Mouse (Mus musculus): ENCODE results near the gene Traf3ip2.

The Traf3ip2 gene

DNA sequence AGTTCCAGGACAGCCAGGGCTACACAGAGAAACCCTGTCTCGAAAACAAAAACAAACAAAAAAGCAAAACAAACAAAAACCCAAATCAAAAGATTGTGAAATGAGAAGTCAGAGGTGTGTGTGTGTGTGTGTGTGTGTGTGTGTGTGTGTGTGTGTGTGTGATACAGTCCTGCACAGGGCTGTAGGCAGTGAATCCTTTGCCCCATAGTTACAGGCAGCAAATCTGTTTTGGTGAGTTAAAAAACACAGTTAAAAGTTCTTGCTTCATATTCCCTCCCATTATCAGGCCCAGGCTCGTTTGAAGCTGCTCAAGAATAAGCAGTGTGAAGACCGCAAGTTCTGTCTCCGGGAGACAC is at the start of gene Traf3ip2:
Traf3ip2 (plus strand) TSS at position 302 of the 356 bp plus-strand sequence.
- DNase-seq (ENCODE audit: extremely low spot score, low spot score) = no peak

DNA sequence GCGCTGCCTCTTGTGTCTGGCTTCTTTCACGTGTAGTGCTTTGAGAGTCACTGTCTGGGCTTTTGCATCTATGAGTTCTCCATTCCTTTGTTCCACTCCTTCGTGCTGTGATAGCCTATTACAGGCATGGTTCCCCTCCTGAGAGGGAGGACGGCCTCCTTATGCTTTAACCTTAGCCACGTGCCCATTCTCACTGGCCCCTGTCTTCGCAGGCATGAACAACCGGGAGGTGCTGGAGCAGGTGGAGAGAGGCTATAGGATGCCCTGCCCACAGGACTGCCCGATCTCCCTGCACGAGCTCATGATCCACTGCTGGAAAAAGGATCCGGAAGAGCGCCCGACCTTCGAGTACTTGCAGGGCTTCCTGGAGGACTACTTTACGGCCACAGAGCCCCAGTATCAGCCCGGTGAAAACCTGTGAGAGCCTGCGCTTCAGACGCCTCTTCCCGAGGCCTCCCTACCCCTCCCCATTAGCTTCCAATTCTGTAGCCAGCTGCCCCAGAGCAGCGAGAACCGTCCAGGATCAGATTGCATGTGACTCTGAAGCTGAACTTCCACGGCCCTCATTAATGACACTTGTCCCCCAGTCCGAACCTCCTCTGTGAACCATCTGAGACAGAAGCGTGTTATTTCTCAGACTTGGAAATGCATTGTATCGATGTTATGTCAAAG is 49.0 kb upstream of the Traf3ip2 start:
- DNase-seq (ENCODE audit: extremely low spot score, low spot score) = no peak

DNA sequence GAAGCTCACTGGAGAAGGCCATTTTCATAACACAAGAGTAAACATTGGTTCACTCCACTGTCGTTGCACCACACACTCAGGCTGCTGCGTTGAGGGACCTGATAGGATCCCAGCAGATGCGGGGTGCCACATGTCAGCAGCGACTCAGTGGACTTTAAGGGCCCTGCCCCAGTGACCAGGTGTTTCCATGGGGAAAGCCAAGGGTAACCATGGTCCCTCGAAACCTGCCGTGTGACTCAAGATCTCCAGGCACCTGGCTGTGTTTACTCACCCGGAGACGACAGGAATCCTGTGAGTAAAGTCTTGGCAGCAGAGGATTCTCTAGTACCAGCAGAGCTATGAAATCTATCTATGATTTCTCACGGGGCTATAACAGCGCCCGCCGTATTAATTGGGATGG is 45.8 kb upstream of the Traf3ip2 start:
- DNase-seq (ENCODE audit: extremely low spot score, low spot score) = no peak

DNA sequence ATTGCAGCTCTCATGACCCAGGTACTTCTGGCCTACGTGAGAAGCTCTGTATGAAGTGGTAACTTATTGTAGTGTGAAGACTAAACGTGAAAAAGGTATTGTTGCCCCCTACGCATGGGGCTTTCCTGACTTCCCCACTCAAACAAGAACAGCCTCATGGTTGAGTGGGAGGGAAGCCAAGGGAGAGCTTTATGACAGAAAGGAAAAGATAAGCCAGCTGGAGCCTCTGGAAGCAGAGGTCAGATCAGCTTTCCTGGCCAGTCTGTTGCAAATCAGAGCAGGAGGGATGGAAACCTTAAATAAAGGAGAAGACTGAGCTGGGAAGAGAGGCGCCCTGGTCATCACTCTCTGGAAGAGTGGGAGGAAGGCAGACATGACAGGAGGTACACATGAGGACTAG is 43.7 kb upstream of the Traf3ip2 start:
- DNase-seq (ENCODE audit: extremely low spot score, low spot score) = no peak

DNA sequence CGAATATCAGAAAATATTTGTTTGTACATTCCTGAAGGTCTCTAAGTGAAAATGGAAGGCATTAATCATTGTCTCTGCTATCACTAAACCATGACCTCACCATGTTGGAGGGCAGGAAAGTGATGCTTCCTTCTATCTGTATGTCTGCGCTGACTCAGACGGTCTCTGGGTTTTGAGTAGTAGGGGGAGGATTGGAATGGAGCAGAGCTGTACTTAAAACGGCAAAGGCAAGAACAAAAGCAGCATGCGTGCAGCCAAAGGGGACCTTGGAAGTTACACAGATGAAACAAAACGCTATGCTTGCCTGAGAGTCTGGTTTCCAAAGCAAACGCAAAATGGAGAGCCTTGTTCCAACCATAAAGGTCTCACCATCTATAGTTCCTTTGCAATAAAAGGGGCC is 41.7 kb upstream of the Traf3ip2 start:
- no peak for DNase-seq (ENCODE audit: extremely low spot score, low spot score)

DNA sequence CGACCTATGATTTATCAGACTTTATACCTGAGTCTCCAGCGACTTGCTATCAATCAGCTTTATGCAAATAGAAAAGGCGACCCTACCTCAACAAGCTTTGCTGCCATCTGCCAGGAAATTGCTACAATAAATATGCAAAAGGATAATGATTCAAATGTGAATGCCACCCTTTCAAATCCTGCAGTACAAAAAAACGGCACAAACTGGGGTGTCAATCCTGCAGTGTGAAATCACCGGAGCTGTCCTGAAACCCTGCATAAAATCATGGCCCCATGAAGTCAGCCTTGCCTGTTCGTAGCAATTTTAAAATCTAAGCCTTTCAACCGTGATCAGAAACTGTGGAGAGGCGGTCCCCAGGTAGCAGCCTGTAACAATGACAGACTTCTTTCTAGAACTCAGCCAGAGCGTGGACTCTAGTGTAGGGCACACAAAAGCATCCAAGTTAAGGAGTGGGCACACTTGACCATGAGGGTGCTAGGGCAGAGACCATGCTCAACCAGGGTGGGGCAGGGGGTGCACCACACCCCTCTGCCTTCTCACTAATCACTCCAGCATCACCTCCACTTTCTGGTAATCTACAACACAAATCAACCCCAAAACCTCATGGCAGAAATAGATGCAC is 40.6 kb upstream of the Traf3ip2 start:
- no peak for DNase-seq (ENCODE audit: extremely low spot score, low spot score)

DNA sequence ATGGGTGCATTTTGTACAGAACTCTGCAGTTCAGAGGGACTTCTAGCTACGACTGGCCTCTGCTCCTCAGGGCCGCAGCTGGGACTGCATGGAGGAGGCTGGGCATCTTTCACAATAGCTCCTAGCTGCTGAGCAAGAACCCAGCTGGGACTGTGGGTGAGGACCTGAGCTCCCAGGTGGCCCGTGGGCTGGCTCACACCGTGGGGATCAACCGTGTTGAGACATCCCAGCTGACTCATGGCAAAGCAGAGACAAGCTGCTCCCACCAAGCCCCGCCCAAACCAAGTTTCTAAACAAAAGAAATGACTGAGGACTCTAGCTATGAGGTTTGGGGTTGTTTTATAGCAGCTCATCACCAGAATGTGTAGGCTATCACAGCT is 40.1 kb upstream of the Traf3ip2 start:
- no peak for DNase-seq (ENCODE audit: extremely low spot score, low spot score)

DNA sequence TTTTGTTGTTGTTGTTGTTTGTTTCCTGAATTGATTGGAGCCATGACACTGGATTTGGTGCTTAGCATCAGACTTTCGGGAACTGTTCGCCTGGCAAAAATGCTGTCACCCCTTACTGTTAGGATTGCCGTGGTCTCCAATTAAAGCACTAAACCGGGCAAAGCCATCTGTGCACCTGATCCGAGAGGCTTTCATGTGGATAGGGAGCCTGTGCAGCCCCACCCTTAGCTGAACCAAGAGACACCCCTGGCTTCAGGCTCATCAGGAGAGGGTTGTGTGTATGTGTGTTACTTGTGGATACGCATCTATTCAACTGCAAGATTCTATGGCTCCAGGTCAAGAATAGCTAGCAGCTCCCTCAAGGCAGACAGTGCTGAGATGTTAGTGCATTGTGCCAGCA is 36.3 kb upstream of the Traf3ip2 start:
- no peak for DNase-seq (ENCODE audit: extremely low spot score, low spot score)

DNA sequence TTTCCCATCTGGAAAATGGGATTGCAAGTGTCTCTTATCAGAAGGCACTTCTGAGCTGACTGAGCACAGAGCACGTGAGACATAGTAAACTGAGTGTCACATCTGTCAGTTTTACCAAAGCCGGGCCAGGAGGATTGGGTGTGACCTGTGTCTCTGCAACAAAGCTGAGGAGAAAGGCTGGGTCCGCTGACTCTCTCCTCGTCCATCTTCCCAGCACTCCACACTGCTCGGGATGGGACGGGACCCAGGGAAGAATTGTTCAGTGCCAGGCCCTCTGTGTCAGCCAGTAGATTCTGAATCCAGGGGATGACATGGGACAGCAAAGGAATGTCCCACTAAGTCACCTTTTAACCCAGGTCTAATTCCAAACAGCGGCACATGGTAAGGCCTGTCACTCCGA is 32.3 kb upstream of the Traf3ip2 start:
- DNase-seq (ENCODE audit: extremely low spot score, low spot score) = no peak

DNA sequence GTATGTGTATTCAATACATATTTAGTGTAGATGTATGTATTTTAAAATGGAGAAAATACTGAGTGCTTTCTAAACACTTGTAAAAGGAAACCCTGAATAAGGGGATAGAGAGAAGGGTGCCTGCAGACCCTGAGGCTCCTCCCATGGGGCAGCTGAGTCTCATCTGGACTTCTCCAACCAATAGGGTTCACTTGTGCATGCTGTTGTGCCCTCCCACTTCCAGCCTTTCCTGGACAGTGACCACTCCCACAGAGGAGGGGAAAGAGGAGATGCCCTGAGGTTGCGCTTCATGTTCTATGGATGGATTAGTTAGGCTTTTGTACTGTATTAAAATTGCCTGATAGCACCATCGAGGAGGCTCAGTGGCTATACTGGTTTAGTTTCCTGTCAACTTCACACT is 30.3 kb upstream of the Traf3ip2 start:
- no peak for DNase-seq (ENCODE audit: extremely low spot score, low spot score)

DNA sequence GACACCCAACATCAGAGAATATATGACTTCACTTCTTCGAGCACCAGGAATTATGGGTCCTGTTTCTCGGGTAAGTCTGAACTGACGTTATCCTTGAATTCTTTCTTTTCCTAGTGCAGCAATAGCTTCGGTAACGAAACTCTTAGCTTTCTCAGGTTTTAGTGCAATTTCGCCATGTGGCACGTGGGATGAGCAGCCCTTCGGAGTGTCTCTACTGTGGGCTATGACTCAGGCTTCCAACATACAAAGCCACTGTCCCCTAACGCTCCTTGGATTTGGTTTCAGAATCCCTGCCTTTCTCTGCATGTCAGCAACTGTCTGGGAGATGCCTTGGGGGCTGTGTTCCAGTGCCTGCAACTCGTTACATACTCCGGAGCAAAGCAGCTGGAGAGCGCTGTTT is 29.0 kb upstream of the Traf3ip2 start:
- no peak for DNase-seq (ENCODE audit: extremely low spot score, low spot score)

DNA sequence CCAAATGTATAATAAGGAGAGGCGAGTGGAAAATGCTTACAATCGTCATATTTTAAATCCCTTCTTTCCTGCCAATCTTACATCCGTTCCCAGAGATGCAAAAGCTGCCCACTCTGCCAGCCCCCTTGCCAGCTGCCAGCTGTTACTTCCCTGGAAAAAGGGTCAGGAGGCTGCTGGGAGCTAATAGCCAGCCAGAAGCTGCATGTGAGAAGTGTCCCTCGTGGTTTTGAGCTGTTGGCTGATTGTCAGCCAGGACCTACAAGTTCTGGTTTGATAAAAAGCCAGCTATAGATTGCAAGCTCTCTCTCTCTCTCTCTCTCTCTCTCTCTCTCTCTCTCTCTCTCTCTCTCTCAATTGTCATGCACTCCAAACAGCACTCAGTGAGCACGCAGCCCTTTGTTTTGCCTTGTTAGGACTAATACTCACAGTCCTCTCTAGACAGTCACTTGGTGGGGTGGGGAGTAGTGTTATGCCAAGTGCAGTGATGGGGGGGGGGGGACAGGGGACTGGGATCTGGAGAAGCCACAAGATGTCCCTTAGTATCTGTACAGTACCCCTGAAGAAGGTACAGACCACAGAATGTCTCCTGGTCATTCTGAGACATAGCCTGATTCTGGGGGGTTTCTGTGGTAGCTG is 25.3 kb upstream of the Traf3ip2 start:
- no peak for DNase-seq (ENCODE audit: extremely low spot score, low spot score)

DNA sequence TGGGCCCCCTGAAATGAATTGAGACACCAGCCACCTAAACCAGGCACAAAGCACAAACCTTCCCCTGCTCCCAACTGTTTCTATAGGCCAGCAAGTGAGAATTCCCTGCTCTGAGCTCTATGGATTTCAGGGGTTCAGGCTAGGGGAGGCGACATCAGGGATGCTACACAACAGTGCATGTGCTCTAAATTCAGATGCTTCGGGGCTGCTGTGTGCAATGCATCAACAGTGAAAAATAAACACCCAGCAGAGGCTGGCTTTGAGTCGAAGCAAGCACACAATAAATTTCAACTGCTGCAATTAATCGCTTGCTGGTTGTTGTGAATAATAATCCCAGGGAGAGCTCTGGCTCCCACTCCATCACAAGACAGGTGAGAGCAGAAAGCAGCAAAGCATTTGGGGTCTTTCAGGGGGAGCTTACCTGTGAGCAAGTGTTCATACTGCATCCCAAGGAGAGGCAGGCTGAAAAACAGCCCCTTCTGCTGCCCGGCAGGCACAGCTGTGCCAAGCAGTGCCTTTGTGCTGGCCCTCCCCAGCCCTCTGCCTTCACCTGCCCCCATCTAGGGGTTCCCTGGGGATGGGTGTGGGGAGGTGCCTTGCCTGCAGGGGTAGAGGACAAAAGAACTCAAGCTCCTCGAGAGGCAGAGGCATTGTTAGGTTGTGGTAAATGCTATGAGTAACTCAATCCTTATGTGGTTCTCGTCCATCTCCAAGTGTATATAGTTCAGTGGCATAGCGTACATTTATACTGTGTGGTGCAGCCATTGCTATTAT is 24.6 kb upstream of the Traf3ip2 start:
- DNase-seq (ENCODE audit: extremely low spot score, low spot score) = no peak

DNA sequence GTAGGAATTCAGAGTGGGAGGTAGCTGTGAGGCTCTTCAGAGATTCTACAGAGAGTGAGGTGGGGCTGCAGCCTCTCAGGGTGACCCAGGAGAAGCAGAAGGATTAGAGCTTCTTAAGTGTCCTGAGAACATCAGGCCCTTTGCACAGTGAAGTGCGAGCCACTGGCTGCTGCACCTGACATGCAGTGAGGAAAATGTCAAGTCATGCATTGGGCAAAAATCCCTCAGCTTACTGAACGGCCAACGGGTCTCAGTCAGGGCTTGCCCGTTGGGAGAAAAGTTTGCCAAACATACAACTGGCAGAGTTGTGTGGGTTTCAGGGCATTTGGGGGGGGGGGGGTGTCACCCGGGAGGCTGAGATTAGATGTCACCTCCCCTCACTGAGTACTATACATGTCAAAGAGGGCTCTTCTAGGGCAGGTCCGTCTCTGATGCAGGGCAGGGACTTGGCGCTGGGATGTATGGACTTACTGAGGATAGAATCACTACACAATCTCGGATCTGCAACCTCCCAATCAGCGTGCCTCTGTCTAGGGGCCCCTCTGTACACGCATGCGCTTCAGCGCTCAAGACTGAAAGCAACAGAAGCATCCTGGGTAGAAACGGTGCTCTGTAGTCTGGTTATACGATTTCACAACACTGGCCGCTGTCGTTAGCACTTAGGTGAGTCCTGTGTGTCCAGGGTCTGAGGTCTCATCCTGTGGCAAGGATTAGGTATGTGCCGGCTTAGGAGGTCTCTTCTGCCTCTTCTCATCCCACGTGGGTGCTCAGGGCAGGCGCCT is 22.8 kb upstream of the Traf3ip2 start:
- DNase-seq (ENCODE audit: extremely low spot score, low spot score) = no peak

DNA sequence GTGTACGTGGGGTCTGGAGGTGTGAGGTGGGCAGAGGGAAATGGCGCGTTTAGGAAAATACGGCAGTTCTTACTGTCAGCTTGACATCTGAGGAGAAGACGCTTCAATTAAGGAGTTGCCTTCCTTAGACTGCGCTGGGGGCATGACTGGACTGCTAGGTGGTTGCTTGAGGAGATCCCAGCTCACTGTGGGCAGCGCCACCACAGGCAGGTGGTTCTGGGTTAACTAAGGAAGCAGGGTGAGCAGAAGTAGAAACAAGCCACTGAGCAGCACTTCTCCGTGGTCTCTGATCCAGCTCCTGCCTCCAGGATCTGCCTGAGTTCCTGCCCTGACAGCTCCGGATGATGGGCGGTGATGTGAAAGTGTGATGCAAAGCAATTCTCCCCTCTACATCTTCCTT is 22.1 kb upstream of the Traf3ip2 start:
- DNase-seq (ENCODE audit: extremely low spot score, low spot score) = no peak

DNA sequence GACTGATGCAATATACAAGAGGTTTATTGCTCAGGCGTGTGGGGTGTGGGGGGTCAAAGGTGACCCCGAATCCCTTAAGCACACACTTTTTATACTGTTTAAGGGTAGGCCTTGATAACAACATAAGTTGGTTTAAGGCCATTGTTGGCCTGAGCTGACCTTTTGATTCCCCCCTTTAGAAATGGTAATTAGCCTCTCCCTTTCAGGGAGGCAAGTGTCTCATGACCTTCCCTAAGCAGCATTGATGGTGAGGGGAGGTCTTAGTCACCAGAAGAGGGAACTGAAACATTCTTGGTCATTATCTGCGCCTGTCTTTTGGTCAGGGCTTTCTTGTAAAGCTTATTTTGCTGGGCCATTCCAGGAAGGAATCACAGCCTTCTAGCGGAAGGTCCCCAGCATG is 20.2 kb upstream of the Traf3ip2 start:
- DNase-seq (ENCODE audit: extremely low spot score, low spot score) = no peak

DNA sequence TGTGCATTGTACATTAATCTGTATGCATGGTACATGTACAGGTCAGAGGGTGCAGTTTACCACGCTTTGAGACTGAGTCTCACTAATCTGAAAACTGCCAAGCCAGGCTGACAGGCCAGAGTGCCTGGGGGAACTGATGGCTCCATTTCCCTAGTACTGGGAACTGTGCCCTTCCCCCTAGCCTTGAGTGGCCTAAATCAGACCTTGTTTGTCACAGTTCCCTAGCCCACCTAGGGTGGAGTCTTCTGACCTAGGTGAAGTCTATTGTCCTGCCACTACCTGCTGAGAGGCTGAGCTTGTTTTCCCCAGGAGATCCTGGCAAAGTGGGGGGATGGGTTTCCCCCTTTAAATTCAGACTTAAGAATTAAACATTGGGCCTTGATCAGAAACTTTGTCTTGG is 18.0 kb upstream of the Traf3ip2 start:
- no peak for DNase-seq (ENCODE audit: extremely low spot score, low spot score)

DNA sequence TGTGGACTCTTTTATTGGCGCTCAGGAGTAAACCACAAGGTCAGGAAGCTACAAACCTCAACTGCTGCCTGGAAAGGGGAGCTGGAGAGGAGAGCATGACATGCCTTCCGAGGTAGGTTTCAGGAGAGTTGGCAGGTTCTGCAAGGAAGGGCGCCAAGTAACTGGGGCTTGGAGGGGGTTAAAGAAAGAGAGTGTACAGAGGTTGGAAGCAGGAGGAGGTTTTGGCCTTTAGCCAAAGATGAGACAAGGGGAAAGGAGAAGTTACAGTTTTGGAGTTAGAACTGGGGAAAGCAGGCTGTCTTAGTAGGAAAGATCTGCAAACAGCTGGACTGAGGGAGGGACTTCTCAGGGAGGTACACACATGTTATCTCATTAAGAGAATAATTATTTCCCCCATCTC is 16.9 kb upstream of the Traf3ip2 start:
- no peak for DNase-seq (ENCODE audit: extremely low spot score, low spot score)

DNA sequence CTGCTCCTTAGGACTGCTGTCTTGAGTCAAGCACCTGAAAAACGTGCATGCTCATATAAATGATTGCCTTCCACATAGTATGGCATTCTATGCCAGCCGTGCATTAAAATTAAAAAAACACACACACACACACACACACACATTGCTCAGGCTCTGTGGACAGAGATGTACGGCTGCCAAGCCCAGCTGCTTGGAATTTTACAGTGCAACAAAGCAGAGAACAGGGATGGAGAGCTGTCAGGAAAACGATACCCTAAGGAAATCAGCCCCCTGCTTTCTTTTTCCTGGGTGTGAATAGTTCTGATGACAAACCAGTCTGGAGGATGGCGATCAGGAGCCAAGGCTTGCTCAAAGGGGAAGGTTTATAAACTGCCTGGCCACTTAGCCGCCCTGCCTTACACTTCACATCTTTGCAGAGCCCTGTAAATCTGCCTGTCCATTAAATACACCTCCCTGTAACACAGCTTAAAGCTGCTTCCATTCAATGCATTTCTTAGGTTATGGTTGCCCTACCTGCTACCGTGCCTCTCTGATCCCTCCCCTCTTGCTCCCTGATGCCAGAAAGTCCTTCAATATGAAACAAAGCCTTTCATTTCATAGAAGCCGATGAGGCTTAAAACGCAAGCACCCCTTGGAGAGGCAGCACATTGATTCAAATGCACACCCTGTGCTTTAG is 15.5 kb upstream of the Traf3ip2 start:
- DNase-seq (ENCODE audit: extremely low spot score, low spot score) = no peak

DNA sequence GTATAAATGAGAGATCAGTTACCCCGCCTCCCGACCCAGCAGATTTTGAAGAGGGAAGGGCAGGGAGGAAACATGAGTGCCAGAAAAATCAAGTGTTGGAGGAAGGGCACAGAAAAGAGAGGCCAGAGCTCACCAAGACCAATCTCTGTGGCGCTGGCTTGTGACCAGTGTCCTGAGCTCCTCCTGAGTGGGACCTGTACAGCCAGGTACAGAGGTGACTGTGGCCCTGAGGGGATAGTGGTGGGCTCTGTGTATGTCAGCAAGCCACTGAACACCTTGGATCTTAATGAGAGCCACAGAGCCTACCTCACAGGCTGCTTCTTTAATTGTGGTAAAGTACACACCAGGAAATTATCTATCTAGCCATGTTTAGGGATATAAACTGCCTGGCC is 14.9 kb upstream of the Traf3ip2 start:
- DNase-seq (ENCODE audit: extremely low spot score, low spot score) = no peak

DNA sequence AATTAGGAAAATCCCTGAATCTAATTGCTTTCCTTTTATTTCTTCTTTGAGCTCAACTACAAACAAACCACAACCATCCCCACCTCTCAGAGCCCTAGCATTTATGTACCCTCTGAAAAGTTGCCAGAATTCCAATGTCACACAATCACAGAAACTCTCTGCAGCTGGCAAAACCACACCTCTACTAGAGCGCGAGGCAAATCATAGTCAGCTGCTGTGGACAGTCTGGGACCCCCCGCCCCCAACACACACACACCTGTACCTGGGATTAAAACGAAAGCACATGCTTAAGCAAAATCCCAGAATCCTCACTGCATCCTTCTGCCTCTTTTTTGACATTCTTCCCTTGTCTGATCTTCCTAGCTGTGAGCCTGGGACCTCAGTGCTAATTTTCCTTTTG is 13.1 kb upstream of the Traf3ip2 start:
- no peak for DNase-seq (ENCODE audit: extremely low spot score, low spot score)

Measured in neural tube, embryonic 10.5 days (tissue).